Mouse (Mus musculus) cerebellum, postnatal 10 days (tissue): ENCODE measurements around the gene Opa3.
A peak's percentile ranks its signal among the peaks of the same experiment; 100 is the strongest.

Source experiments
- DNase-seq, 2 experiments: peaks; one replicate each; pipeline ENCODE4 v3.0.0; 2021; ENCODE audit warnings: mixed read lengths in 2 of 2

Gene Opa3

DNA sequence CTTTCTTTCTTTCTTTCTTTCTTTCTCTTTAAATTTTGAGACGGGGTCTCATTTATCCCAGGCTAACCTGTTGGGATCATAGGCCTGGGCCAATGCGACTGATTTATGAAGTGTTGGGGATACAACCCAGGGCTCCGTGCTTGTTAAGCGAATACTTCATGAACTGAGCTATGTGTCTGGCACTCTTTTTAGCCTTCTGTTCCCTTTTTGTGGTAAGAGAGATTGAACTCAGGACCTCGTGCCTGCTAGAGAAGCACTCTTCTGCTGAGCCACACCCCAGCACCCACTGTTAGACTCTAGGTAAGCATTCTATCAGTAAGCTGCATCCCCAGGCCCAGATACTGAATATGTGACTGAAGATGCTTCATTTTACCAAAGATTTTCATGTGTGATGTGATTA lies 10.6 kb upstream of the Opa3 start:
- no peak for DNase-seq

DNA sequence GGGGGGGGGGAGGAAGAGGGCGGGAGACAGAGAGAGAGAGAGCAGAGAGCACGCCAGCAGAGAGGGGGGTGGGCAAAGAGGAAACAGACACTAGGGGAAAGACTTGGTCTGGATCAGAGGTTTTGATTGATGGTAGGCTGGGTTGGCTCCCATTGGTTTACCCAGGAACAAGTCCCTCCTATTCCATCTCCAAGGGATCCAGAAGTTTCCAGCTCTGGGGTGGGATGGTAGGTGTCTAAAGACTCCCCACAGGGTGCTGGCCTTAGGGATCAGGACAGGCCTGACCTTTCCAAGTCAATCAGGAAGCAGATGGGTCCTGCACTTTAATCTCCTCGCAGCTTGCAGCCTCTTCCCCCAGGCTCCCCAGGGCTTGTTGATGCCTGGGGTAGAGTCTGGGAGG lies 10.2 kb upstream of the Opa3 start:
- no peak for DNase-seq

- DNase-seq: no peak
Observed at GRCm38 (mm10) chr7:19220061-19220460, 8.1 kb upstream of the Opa3 start.

DNA sequence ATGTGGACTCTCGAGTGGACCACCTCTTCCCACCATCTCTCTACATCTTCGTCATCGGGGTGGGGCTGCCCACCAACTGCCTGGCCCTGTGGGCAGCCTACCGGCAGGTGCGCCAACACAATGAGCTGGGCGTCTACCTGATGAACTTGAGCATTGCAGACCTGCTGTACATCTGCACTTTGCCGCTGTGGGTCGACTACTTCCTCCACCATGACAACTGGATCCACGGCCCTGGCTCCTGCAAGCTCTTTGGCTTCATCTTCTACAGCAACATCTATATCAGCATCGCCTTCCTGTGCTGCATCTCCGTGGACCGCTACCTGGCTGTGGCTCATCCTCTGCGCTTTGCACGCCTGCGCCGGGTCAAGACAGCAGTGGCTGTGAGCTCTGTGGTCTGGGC lies 5.9 kb upstream of the Opa3 start:
- DNase-seq: no peak

DNA sequence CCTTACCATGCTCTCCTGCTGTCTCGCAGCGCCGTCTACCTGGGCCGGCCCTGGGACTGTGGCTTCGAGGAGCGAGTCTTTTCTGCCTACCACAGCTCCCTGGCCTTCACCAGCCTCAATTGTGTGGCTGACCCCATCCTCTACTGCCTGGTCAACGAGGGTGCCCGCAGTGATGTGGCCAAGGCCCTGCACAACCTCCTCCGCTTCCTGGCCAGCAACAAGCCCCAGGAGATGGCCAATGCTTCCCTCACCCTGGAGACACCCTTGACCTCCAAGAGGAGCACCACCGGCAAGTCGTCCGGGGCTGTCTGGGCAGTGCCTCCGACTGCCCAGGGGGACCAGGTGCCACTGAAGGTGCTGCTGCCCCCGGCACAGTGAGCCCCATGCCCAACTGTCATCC lies 5.3 kb upstream of the Opa3 start:
- no peak for DNase-seq

DNA sequence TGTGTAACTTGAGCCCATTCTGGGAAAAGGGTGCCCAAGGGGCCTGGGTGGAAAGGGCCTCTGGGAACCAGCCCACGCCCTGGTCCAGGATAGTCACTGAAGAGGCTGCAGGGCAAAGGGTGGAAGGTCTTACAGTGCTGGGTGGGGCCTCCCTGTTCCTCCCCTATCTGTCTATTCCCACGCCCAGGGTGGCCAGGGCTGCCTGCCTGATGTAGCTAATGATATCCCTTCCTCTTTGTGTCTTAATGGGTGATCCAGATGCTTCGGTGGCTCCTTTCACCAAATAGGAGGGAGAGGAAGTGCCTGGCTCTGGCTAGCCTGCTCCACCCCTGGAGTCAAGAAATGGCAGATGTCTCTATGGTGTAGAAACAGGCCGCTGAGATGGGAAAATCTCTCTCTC lies 3.2 kb upstream of the Opa3 start:
- no peak for DNase-seq

GRCm38 (mm10) chr7:19226817-19227797 lies 1.0 kb upstream of the Opa3 start:
- peak; percentile 64 to 70 for DNase-seq

GRCm38 (mm10) chr7:19228793-19229148 lies 637 bp downstream of the Opa3 start:
- no peak for DNase-seq

- no peak for DNase-seq
Observed at GRCm38 (mm10) chr7:19229404-19229803, 1.3 kb downstream of the Opa3 start.

DNA sequence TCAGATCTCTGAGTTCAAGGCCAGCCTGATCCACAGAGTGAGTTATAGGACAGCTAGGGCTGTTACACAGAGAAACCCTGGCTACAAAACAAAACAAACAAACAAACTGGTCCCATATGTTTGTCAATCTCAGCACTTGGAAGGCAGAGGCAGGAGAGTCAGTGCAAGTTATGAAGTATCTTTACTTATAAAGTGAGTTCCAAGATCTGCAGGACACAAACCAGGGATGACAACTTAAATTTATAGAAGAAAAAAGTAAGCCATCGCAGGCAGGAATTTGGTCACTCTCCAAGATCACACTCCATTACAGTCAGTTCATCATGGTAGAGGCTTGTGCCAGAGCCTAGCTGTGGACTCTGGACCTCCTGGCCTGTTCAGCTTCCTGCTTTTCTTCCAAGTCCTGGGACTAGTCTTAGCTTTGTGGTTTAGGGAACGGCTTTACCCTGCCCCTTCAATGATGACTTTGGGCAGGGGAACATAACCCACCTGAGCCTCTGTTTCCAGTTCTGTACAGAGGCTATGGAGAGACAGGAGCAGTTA lies 2.0 kb downstream of the Opa3 start:
- DNase-seq: no peak

DNA sequence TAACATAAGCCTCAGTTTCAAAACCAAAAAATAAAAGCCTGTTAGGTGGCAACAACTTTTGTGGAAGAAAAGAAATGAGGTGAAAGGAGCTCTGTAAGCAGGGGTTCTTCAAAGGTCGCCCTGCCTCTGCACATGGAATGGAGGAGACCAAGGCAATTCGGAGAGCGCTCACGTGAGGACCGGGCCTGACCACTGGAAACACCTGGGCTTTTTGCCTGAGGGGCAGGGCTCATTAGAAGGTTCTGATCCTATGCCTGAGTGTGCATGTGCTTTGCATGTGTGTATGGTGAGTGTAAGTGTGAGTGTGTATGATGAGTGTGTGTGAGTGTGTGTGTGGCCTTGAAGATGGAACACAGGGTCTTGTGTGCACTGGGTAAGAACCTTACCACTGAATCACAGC lies 2.8 kb downstream of the Opa3 start:
- DNase-seq: no peak

- no peak for DNase-seq
Observed at GRCm38 (mm10) chr7:19231849-19232248, 3.7 kb downstream of the Opa3 start.

DNA sequence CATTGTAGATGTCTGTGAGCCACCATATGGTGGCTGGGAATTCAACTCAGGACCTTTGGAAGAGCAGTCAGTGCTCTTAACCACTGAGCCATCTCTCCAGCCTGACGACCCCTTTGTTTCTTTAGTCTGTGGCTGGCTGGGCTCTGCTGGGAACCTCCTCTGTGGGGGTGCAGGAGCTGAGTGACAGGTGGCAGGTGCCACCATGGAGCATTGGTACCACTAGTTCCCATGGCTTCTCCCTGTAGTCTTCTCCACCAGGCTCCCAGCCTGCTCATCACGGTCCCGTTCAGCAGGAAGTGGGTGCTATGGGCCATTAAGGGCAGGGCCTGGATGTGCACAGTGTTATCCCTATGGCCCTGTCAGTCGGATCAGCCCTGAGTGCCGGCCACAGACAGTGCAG lies 6.5 kb downstream of the Opa3 start:
- DNase-seq: no peak

DNA sequence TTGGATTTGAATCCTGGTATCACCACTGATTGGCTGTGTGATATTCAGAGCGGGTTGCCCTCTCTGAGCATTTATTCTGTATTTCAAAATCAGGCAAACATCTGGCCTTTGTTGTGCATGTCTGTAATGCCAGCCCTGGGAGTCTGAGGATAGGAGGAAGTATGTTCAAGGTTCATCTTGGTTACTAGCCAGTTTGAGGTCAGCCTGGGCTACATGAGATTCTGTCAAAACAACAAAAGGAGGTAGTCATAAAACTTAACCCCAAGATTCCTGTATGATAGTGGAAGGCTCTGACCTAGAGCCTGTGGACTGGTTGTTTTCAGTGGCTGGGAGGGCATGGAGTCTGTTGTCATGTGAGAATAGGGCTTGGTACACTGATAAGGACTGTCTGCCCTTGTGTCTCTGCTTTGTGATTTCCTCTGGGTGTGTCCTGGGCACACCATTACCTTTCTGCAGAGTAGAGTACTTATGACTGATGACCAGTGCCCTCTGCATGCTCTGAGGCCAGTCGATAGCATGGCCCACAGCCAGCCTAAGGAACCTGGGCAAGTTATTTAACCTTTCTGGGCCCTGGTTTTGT lies 7.0 kb downstream of the Opa3 start:
- DNase-seq: no peak

- DNase-seq: peak; percentile 67 to 74
Observed at GRCm38 (mm10) chr7:19236411-19236810, 8.3 kb downstream of the Opa3 start.

DNA sequence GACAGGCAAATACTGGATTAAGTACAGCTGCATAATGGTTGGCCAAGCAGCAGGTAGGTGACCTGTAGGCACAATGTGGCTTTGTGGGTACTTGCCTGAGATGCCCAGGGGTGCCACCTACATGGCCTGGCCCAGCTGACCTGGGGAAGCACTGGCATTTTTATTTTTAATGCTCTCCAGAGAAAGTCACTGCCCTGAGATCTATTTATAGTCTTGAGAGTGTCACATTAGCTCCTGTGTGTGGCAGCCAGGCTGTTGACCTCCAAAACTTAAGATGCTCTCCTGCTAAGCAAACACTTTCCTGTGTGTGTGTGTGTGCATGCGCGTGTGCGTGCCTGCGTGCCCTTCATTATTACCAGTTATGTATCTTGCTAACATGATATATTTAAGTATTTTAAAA lies 10.2 kb downstream of the Opa3 start:
- no peak for DNase-seq

DNA sequence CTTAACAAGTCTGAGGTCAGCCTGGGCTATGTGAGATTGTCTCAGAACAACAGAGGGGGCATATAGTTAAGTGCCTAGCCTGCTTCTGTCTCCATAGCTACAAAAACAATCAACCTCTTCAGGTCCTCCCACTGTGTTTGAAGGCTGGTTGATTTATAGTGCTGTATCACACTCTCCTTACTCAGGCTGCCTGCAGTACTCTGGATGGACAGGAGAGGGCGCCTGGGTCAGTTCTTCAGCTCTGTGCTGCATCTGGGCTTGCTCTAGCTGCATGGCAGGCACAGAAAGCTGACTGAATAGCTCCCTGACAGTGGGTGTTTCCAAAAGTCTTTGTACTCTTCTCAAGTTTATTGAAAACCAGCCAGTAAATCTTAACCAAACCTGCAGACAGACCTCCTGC lies 11.3 kb downstream of the Opa3 start:
- DNase-seq: peak; percentile 94 to 97

DNA sequence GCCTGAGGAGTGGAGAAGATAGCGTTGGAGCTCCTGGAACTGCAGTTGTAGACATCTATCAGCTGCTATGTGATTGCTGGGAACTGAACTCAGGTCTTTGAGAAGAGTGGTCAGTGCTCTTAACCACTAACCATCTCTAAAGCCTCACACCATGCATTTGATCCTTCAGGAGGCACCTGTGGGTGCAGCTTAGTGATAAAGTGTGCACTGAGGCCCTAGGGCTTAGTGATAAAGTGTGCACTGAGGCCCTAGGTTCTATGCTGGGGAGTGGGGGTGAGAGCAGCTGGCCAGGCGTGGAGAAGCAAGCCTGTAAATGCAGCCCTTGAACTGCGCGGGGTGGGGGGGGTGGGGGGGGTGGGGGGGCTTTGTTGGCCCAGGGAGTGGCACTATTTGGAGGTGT lies 11.9 kb downstream of the Opa3 start:
- DNase-seq: no peak

DNA sequence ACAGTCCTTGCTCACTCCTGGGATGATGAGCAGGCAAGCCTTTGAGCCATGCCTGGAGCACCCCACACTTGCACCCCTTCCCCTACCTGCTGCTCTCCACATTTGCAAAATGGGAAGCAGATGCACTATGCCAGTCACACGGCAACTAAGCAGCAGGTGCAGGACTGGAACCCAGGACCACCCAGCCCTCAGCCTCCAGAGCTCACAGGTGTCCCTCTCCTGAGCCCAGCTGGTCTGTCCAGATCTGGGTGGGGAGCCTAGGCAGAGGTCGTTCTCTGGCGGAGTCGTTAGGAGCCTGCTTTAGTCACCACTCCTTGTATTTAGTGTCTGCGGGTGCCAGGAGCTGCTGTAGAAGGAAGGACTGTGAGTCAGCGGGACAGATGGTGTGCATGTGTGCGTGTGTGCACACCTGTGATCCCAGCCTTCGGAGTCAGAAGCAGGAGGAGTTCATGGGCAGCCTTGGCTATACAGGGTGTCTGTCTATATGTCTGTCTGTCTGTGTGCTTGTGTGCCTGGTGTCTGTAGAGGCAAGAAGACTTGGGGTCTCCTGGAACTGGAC lies 12.8 kb downstream of the Opa3 start:
- no peak for DNase-seq

DNA sequence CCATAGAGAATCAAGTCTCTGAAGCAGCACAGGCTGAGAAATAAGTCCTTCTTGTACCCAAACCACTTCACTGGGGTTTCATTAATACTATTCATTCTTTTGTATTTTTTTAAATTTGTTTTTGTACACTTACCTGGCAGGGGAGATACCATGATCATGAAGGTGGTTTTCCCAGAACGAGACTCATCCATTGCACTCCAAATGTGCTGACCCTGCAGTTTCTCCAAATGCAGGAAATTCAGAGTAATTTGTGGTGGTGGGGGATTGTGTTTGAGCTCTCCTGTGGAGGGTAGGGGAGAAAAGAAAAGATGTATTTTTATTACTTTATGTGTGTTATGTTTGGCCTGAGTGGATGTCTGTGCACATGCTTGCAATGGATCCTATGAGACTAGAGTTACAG lies 13.9 kb downstream of the Opa3 start:
- DNase-seq: no peak

GRCm38 (mm10) chr7:19243858-19244257 lies 15.7 kb downstream of the Opa3 start:
- peak; percentile 75 to 81 for DNase-seq

- no peak for DNase-seq
Observed at GRCm38 (mm10) chr7:19245083-19245482, 16.9 kb downstream of the Opa3 start.

- DNase-seq: no peak
Observed at GRCm38 (mm10) chr7:19246855-19247254, 18.7 kb downstream of the Opa3 start.

DNA sequence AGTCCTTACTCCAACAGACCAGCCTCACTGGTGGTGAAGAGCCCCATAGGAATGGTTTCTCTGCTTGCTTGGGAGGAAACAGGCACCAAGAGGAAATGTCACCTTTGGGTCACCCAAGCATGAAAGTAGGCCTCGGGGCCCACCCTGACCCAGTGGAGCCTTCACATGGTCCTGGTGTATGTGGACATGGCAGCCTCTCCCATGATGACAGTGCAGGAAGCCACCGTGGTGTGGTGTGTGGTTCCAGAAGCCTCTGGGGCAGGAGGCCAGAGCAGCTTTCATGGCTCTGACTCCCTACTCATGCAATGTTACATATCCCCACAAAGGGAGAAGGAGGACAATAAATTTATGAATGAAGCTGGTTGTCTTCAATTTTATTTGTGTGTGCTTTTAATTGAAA lies 19.4 kb downstream of the Opa3 start:
- no peak for DNase-seq
